Mouse (Mus musculus): ENCODE data around the gene Scimp.

Scimp gene

GRCm38 (mm10) chr11:70812365-70812764 is at the start of gene Scimp:
Scimp (minus strand) TSS chr11:70812586.
- no peak for ATAC-seq (ENCODE audit: insufficient number of reproducible peaks, low FRiP score, low TSS enrichment)

GRCm38 (mm10) chr11:70860371-70860770 is 48.0 kb upstream of the Scimp start:
- ATAC-seq (ENCODE audit: insufficient number of reproducible peaks, low FRiP score, low TSS enrichment): no peak

DNA sequence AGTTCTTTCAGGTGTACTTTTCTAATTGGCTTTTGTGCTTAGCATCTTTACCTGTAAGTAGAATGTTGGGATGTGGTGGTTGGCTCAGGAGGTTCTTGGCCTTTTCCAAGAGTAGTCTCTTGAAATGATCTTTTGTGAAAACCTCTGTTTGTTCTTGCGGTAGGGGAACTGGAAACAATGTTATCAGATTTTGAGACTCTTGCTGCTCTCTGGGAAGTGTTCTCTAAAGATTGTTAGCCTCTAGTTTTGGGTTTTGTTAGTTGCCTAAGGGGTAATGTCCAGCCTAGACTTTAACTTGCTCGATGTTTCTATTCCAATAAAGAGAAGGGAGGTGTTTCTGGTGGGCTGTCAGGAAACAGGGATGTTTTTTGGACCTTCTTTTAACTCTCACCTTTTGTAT is 33.6 kb upstream of the Scimp start:
- ATAC-seq (ENCODE audit: insufficient number of reproducible peaks, low FRiP score, low TSS enrichment): no peak

DNA sequence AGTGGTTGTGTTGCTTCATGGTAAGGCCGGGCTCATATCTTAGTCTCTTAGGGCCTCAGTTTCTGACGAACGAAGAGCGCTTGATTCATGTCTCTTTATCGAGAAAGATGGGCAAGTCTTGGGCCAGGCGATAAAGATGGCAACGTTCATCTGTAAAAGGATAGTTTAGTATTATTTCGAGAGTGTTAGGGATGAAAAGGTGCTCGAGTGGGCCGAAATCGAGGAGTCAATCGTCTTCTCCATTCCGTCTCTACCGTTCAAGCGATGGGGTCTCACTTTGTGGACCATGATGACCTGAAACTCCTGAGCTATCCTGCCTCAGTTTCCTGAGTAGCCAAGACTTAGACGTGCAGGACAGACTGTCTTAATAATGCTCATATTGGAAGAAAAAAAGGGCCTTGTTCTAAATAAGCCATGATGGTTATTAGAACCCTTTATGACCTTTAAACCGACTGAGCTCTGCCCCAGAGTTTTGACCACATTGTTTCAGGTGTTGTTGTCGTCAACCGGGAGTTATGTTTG is 33.1 kb upstream of the Scimp start:
- ATAC-seq (ENCODE audit: insufficient number of reproducible peaks, low FRiP score, low TSS enrichment): no peak

GRCm38 (mm10) chr11:70844559-70845456 is 32.4 kb upstream of the Scimp start, which contains the start of gene Rabep1:
Rabep1 (plus strand) TSS chr11:70844778.
- ATAC-seq (ENCODE audit: insufficient number of reproducible peaks, low FRiP score, low TSS enrichment): peak; percentile 87

DNA sequence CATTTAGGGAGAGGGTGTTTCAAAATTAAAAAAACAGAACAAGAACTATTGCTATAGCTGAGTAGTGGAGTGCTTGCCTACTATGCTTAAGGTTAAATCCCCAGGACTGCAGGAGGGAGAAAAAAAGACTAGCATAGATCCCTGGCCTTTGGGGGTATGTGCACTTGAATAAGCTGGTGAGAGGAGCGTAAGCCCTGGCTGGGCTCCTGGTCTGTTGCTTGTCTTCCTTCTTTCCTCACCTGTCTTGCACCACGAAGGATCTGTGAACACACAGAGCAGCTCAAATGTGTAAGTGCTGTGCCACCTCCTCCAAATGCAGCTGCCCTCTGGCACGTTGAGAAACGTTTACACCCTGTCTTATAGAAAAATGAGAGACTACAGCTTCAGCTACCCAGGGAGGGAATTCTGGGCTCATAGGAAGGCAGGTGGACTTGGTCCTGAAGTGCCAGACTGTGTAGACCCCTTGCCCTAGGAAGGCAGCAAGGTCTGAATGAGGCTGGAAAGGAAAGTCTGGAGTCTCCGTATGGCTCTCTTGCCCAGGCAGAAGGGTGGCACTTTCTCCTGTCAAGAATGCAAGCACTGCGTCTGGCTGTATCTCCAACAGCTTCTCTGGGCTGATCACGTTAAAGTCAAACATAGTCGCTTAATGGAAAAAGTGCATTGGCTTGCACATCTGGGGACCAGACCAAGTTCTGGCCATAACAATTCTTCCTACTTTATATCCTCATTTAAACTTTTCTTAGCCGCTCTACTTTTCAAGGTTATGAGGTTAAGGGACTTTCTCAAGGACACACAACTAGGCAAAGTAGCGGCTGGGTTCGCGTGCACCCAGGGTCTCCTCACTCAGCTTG is 31.5 kb upstream of the Scimp start:
- no peak for ATAC-seq (ENCODE audit: insufficient number of reproducible peaks, low FRiP score, low TSS enrichment)

GRCm38 (mm10) chr11:70842983-70843382 is 30.6 kb upstream of the Scimp start:
- no peak for ATAC-seq (ENCODE audit: insufficient number of reproducible peaks, low FRiP score, low TSS enrichment)

DNA sequence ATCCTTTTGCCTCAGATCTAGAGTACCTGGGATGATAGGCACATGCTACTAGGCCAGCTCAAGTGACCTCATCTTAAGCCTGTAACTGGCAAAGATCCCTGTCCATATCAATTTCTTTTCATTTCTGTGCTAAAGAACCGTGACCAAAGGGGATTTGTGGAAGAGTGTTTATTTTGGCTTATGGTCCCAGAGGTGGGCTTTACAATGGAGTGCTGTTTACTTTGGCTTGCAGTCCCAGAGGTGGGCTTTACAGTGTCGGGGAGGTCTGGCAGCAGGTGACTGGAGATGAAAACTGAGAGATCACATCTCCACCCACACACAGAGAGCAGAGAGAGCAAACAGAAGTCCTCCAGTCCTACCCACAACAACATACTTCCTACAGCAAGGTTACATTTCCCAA is 26.2 kb upstream of the Scimp start:
- no peak for ATAC-seq (ENCODE audit: insufficient number of reproducible peaks, low FRiP score, low TSS enrichment)

- no peak for ATAC-seq (ENCODE audit: insufficient number of reproducible peaks, low FRiP score, low TSS enrichment)
These were observed 24.6 kb upstream of the Scimp start for GRCm38 (mm10) chr11:70837031-70837430.

GRCm38 (mm10) chr11:70835381-70835831 is 23.0 kb upstream of the Scimp start:
- no peak for ATAC-seq (ENCODE audit: insufficient number of reproducible peaks, low FRiP score, low TSS enrichment)

- ATAC-seq (ENCODE audit: insufficient number of reproducible peaks, low FRiP score, low TSS enrichment): no peak
These were observed 21.4 kb upstream of the Scimp start for GRCm38 (mm10) chr11:70833831-70834230.

GRCm38 (mm10) chr11:70833408-70833807 is 21.0 kb upstream of the Scimp start:
- no peak for ATAC-seq (ENCODE audit: insufficient number of reproducible peaks, low FRiP score, low TSS enrichment)

GRCm38 (mm10) chr11:70831201-70831600 is 18.8 kb upstream of the Scimp start:
- ATAC-seq (ENCODE audit: insufficient number of reproducible peaks, low FRiP score, low TSS enrichment): no peak

DNA sequence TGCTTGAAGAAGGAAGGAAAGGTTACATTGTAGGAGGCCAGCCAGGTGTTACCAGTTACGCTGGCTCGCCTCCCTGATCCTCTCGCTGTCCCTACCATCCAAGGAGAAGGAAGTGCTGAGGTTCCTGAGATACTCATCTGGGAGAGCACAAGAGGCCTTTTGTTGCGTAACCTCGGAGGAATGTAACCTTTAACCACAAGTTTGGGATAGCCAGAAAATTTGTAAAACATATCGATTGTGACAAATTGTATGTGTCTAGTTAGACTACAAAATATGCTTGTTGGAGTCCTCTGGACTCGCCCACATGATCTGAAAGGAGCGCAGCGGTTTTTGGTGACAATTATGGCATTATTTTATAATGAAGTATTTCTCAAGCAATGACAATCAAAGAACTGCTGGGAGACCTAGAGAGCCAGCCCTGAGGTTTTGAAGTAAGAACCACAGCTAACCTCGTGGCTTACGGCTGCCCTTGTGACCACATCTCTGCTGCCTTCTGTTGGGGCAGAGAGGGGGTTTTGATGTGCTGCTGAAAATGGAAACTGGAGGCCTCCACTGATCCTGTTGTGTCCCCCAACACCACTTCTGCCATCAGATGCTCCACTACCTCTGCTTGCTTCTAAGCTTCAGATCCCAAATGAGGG is 16.7 kb upstream of the Scimp start:
- no peak for ATAC-seq (ENCODE audit: insufficient number of reproducible peaks, low FRiP score, low TSS enrichment)

DNA sequence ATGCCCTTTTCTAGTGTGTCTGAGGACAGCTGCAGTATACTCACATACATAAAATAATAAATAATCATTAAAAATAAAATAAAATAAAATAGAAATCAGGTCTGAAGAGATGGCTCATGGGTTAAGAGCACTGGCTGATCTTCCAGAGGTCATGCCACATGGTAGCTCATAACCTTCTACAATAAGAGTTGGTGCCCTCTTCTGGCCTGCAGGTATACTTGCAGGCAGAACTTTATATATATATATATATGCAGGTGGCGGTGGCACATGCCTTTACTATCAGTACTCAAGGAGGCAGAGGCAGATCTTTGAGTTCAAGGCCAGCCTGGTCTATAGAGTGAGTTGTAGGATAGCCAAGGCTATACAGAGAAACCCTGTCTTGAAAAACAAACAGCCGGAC is 13.8 kb upstream of the Scimp start:
- ATAC-seq (ENCODE audit: insufficient number of reproducible peaks, low FRiP score, low TSS enrichment): no peak

- no peak for ATAC-seq (ENCODE audit: insufficient number of reproducible peaks, low FRiP score, low TSS enrichment)
These were observed 9.6 kb upstream of the Scimp start for GRCm38 (mm10) chr11:70821728-70822591.

GRCm38 (mm10) chr11:70820120-70820519 is 7.7 kb upstream of the Scimp start:
- ATAC-seq (ENCODE audit: insufficient number of reproducible peaks, low FRiP score, low TSS enrichment): no peak

GRCm38 (mm10) chr11:70816770-70817169 is 4.4 kb upstream of the Scimp start:
- no peak for ATAC-seq (ENCODE audit: insufficient number of reproducible peaks, low FRiP score, low TSS enrichment)

- no peak; the same call in 1 of the 2 replicates for ATAC-seq (ENCODE audit: insufficient number of reproducible peaks, low FRiP score, low TSS enrichment)
These were observed 3.2 kb upstream of the Scimp start for GRCm38 (mm10) chr11:70815498-70816078.

Measured in cerebellum, adult (tissue).